Mouse (Mus musculus) CD4-positive, CD25-positive, alpha-beta regulatory T cell, adult 2 months (primary cell): ENCODE data around the gene Pcdh7.
A peak's percentile ranks its signal among the peaks of the same experiment; 100 is the strongest.

Experiments used
- DNase-seq: peaks from one replicate; pipeline ENCODE4 v3.0.0-alpha.2; 2012; ENCODE audit warnings: low read depth, low spot score

Gene Pcdh7

DNA sequence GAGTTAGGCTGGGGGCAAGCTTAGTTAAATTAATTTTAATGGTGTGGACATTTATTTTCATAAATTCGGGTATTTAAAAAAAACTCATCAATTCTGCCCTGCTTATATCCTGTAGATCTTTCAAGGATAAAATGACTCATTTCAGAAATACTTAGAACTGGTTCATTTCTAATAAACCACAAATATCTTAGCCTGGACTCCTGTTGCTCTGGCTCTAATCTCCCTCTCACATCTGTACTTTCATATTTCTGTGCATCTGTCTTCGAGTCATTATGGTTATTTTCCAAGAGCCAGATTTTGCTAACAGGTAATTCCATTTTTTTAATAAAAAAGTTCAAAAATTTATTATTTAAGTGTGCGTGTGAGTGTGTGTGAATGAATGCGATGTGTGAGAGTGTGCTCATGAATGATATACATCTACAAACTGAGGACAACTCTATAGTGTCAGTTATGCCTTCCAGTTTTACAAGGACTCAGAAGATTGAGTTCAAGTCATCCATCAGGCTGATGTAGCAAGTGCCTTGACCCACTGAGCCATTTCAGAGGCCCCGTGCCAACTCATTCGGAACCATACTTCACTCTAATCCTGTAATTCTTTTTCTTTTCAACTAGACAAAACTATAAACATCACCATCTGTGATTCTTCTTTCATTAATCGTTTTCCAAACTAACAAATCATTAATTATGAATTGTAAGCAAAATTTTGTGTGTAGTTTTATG is 80.3 kb downstream of the Pcdh7 start:
- no peak for DNase-seq

DNA sequence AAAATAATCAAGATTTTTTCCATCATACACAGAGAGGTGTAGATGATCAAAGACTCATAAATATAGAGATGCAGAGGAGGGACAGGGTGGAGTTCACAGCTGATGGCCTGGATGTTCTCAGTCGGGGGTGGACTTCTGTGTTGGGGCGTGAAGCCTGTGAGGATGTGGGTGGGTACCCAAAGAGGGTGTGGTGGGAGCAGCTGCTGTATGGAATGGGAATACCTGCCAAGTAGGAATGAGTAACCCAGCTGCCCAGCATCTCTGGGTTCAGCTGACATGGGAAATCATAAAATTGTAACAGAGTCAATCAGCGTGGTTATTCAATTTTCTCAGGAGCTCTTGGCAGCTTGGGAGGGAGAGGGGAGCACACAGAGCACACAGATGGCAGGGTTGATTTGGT is 85.3 kb downstream of the Pcdh7 start:
- DNase-seq: no peak

GRCm38 (mm10) chr5:57803890-57804289 is 86.1 kb downstream of the Pcdh7 start:
- DNase-seq: no peak

DNA sequence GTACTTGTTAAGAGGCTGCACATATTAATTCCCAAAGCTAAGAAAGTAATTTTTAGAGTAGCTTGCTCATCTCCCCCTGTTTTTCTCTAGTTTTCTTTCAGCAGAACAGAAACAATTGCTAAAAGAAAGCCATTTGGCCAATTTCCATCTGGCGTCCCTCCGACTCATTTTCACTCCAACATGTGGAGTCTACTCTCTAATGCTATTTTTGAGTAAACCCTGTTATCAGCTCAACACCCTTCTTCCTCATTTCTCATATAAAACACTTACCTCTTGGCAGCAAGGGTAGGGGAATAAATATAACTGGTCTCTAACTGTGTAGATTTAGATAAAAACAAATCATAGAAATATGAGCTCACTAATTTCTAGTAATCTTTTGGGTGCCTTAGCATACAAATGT is 89.6 kb downstream of the Pcdh7 start:
- no peak for DNase-seq

GRCm38 (mm10) chr5:57810641-57811040 is 92.9 kb downstream of the Pcdh7 start:
- no peak for DNase-seq

- no peak for DNase-seq
Measured at GRCm38 (mm10) chr5:57815964-57816589, 98.3 kb downstream of the Pcdh7 start.

GRCm38 (mm10) chr5:57819788-57820187 is 102.0 kb downstream of the Pcdh7 start:
- no peak for DNase-seq

GRCm38 (mm10) chr5:57821099-57821498 is 103.3 kb downstream of the Pcdh7 start:
- DNase-seq: no peak

DNA sequence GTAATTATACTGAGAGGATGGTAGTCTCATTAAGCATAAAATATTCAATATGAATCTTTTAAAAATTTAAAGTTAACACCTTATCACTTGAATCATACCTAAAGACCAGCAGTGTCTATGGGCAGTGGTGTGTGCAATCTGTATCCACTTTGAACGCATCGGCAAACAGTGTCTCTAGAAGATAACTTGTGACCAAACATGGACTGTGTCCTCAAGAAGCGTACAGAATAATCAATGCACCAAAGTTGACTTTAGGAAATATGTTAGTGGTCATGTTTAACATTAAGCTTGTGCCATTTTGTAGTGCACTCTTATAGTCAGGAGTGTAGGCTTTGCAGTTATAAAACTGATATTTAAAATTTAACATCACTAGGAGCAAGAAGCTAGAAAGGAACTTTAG is 110.7 kb downstream of the Pcdh7 start:
- DNase-seq: no peak

GRCm38 (mm10) chr5:57837150-57837549 is 119.4 kb downstream of the Pcdh7 start:
- no peak for DNase-seq

DNA sequence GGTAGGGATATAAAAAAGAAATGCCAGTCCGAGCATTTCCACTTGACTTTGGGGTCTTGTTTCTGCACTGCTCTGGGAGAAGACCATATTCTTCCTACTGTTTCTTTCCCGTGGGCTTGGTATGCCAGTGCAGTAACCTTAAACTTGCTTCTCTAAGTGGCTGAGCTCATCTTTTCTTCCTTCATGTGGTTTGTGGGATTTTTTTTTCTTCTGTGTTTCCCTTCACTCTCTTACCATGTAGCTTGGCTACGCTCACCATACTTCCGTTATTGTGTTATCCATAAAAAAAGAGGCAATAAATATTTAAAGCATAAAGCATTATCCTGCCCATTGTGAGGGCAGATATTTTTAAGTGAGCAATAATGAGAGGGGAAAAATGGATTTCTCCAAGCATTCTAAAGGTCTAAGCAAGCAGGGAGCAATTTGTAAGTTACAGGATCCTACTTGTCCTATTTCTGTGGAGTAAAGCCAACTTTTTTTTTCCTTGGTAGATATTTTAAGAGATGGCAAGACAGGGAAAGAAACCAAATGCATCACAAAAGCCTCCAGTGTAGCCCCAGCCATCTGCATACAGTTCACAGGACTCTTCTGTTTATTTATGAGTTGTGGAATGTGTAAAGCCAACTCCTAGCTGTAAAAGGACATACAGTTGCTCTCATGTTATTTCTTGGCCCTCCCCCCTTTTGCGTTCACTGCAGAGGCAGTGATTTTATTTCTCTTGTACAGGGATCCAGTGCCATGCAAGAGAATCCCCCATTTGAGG is 123.8 kb downstream of the Pcdh7 start:
- DNase-seq: no peak

DNA sequence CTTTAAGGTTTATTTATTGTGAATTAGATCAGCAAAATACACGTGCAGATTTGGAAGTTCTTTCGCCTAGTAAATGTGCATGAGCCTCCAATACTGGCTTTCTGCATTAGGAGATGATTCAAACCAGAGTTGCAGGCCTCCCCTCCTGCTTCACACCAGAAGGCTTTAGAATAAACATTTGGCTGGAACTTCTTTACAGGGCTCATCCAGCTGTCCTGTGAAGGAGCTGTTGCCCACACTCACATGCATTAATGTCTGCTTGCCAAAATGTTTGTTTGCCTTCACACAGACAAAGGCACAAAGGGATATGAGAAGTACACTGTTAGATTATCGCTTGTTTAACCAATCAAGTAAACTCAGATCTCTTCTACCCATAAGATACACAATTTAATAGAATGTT is 129.7 kb downstream of the Pcdh7 start:
- no peak for DNase-seq

DNA sequence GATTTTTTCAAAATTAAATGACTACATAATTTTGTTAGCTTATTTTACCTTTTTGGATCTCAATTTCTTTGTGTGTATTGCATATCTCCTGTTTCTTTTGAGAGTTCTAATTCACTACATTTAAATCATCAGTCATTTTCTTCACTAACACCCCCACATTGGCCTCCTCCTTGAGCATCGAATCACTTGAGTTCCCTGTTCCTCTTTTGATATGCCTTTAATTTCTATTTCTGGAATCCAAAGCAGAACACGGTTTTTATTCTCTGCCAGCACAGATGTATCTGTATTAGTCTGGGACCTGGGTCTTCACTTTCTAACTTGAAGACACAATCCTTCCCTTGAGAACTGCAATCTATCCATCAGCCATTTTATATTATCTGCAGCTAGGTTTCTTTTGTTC is 132.3 kb downstream of the Pcdh7 start:
- no peak for DNase-seq

GRCm38 (mm10) chr5:57857316-57857715 is 139.5 kb downstream of the Pcdh7 start:
- peak; percentile 7 for DNase-seq

DNA sequence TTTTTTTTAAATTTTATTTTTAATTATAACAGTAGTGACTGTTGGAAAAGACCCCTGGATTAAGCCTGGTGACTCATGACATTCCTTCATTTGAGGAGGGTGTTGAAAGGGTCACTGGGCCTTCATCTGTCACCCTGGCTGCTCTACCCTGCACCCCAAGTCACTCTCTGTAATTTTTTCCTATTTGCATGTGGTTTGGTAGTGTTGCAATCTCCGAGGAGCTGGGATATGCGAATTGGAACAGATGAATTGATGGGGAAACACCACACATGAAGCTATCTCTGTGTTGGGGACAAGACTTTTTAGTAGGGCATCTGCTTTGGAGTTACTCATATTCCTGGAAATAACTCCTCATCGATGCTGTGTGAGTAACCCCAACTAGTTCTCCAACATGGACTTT is 146.5 kb downstream of the Pcdh7 start:
- DNase-seq: no peak

- DNase-seq: no peak
Measured at GRCm38 (mm10) chr5:57865256-57865655, 147.5 kb downstream of the Pcdh7 start.

DNA sequence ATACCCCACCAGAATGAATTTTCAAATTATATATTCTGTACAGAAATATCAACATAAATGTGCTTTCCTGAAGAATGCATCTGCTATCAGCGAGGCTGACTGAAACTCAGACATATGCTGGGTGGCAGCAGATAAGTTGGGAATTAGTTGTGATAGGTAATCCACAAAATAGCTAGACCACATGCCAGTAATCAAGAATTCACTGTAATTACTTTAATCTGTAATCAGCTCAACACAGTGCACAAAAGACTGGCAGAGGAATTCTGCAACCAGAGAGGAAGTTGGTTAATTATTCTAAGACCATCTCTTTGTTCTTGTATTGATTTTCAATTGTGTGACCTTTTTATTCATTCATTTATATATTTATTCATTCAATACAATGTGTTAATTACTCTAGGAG is 148.3 kb downstream of the Pcdh7 start:
- no peak for DNase-seq

DNA sequence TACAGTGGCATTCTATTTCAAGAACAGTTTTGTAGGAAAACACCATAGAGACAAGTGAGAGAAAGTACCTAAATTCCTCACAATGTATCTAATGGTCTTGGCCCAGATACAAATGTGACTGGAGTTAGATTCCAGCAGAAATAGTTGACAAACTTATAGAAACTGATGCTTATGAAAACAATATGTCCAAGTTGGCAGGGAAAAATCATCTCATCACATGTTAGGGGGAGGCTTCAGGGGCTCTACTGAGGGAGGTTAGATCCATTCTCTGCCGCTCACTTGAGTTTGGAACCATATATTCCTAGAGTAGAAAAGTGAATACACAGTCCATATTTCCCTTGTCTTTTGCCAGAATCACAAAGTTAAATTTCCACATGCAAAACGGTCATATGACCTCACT is 150.1 kb downstream of the Pcdh7 start:
- DNase-seq: no peak

- peak; percentile 17 for DNase-seq
Measured at GRCm38 (mm10) chr5:57868702-57869101, 150.9 kb downstream of the Pcdh7 start.

- no peak for DNase-seq
Measured at GRCm38 (mm10) chr5:57870727-57871126, 153.0 kb downstream of the Pcdh7 start.

GRCm38 (mm10) chr5:57884982-57885381 is 167.2 kb downstream of the Pcdh7 start:
- no peak for DNase-seq

GRCm38 (mm10) chr5:57899018-57899614 is 181.3 kb downstream of the Pcdh7 start:
- no peak for DNase-seq
